Mouse (Mus musculus) liver, embryonic 14.5 days (tissue): ENCODE data around the gene Lce3d.

Experiments
- CTCF ChIP-seq: IDR thresholded peaks from 2 replicates; pipeline ENCODE4 v1.5.1; 2016; ENCODE audit warnings: antibody characterized with exemption, low read depth, control low read depth
- EP300 ChIP-seq: IDR thresholded peaks from 2 replicates; pipeline ENCODE4 v1.6.1; 2016; ENCODE audit warnings: antibody characterized with exemption, low read depth

DNA sequence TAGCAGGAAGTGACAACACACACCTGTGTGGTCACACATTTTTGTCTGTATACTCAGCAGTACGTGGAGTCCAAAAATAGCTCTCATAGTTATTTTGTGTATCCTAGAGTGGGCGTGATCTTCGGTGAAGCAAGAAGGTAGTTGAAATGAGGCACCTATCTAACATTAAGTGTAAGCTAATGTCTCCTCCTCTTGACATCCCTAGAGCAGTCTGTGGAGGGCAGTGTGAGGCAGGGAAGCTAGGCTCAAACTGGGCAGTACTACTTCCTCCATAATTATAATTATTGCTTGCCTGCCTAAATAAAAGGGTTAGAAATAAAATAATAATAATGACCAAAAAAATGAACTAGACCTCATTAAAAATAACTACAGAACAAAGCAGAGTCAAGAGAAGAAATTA, 43.4 kb downstream of the Lce3d start:
- TF ChIP-seq CTCF (no peak), EP300 (no peak)
